Mouse (Mus musculus): ENCODE results near the gene Heatr1.
A peak's percentile ranks its signal among the peaks of the same experiment; 100 is the strongest.
"Not testable (repeated sequence)": the region's sequence is repeated elsewhere in the genome, so short reads cannot be mapped to it uniquely, and the experiment has no call there.

Gene Heatr1

DNA sequence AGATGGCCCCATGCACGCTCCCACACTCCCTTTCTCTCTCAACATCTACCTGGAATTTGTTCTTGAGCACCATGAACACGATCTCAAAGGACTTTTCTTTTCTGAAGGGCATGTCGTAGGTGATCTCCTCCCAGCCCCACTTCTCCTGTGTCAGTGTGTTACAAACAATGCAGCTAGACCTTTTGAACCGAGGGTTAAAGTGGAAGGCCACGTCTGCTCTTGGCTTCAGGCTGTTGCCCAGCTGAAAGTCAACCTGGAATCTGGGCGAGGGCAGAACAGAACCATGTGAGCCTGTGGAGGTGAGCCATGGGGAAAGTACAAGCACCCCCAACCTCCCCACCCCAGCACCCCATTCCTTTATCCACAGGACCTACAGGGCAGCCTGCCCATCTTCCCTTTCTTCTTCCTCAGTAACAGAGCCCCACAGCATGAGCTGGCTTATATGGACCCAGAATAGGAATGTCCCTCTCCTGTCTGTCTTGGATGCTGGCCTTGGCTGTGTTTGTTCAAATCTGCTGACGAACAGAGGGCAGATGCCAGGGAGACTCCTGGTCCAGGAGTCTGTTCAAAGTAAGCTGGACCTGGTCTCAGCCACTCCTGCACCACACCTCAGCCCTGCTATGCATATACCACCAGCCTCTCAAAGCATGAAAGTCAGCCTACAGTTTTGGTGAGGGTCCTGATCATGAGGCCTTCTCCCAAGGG, 60.0 kb downstream of the Heatr1 start:
- DNase-seq (ENCODE audit: low read depth, low spot score), result no peak

DNA sequence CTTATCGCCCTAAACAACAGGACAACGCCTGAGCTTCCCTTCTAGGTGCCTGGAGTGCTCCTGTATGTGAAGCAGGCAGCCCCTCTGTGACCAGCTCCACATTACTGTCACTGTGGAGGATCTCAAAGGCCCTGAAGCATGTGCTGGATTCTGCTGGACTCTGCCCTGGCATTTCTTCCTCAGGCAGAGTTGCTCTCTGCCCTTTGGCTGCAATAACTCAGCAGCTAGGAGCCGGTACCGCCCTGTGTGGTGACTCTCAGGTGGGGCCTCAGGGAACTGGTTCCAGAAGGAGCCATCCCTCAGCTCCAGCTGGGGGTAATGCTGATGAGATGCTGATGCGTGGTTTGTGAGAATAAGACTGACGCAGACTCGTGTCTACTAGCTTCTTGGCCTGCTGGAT, 61.9 kb downstream of the Heatr1 start:
- DNase-seq (ENCODE audit: low read depth, low spot score), result no peak

DNA sequence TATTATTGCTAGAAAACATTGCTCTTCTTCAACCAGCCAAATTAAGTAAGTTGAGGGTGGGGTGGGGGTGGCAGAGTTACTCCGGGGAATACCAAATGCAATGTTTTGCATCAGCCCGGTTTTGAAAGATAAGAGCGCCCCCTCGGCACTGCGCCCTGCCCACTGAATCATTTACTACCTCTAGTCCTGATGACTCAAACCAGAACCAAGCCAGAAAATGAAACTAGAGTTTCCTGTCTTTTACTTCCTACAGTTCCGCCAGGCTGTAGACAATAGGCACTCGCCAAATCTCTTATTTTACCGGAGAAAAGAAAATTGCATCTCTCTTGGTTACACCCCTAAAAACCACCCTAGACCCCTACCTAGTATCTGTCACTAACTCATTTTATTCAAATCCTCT, 65.6 kb downstream of the Heatr1 start:
- peak; percentile 85 for DNase-seq (ENCODE audit: low read depth, low spot score)

DNA sequence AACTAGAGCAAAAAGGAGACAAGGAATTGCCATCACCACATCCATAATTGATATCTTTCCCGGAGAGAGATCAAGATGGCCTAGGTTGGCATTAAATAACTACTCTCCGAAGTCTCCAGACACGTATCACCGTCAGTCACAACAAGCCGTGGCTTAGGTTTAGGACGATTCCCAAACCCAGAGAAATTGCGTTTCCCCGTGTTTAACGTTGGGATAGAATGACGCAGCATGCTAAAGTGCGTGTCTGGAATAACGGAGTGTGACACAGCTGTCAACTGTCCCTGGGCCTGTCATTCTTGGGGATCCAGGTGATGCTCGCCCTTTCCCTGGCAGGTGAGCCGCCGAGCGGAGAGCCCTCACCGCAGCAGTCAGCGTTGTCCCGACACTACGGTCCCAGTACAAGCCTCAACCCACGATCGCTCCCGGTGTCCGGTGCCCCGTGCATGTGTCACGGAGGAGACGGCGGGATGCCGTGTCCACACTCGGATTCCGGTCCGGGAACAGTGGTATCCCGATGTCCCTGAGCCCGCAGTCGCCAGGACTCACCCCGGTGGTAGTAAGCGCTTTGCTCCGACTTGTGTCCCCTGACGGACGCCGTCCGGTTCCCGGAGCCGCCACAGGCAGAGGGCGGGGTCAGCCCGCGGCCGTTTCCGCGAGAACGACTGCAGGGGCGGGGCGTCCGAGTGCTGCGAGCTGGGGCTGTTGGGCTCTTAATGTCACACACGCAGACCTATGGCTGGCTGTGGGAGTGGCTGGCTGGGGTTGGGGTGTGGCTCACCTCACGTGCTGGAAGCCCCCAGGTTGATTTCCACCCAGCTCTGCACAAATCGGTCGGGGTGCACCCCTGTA, 66.3 kb downstream of the Heatr1 start:
- peak; percentile 91 for DNase-seq (ENCODE audit: low read depth, low spot score)

DNA sequence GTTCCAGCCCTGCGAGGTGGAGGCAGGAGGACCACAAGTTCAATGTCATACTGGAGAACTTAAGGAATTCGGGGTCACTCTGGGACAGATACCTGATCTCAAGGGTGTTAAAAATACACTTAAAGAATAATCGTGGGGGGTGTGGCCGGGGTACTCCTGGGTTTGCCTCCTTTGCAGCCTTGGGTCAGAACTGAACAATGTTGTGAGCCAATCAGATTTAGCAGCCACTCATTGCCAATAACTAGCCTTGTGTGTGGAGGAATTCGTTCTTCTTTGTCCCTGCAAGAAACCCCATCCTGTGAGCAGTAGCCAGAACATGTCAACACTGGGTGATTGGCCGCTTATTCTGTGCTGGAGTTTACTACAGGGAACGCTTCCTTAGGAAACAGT, 66.9 kb downstream of the Heatr1 start:
- DNase-seq (ENCODE audit: low read depth, low spot score), result no peak

DNA sequence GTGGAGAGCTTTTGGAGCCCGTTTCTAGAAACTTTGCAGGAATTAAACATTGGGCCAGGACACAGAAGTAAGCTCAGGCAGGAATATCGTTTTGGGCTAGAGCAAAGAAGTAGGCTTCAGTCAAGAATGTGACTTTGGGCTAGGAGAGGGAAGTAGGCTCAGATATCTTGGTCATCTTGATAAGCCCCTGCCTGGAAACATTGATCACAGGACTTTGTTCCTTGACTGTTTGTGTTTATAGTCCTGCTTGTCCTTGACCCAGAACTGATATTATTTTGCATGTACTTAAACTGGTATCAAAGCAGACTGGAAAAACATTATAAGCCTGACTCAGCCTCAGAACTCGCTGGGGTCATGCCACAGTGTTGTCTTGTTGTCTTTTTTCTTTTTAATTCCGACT, 67.8 kb downstream of the Heatr1 start:
- no peak for DNase-seq (ENCODE audit: low read depth, low spot score)

DNA sequence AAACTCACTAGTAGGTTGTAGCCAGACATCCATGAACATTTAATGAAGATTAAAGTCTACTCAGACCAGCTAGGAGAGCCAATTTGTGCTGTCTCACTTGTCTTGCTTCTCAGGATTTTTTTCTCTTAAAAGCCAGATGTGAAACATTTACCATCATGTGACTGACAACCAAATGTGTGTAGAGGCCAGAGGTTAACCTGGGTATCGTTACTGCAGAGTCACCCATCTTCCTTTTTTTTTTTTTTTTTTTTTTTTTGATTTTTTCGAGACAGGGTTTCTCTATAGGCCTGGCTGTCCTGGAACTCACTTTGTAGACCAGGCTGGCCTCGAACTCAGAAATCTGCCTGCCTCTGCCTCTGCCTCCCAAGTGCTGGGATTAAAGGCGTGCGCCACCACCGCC, 69.3 kb downstream of the Heatr1 start:
- not testable (repeated sequence) for DNase-seq (ENCODE audit: low read depth, low spot score)

DNA sequence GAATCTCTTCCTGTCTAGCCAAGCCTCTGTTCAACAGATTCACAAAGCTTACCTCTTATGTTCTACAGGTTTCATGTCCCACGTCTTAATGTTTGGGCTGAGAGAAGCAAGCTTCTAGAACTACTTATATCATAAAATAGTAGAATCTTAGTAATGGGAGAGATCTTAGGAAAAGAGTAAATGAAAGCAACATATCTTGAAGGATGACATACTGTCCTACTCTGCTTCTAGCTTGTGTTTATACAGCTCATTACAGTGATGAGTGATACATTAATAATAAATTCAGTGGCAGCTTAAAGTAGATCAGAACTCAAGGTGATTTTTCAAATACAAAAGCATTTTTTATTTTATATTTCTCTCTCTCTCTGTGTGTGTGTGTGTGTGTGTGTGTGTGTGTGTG, 70.0 kb downstream of the Heatr1 start, which contains the start of gene Lgals8:
TSS of gene Lgals8 (minus strand) at position 101 of the 400 bp plus-strand sequence.
- DNase-seq (ENCODE audit: low read depth, low spot score), result no peak

DNA sequence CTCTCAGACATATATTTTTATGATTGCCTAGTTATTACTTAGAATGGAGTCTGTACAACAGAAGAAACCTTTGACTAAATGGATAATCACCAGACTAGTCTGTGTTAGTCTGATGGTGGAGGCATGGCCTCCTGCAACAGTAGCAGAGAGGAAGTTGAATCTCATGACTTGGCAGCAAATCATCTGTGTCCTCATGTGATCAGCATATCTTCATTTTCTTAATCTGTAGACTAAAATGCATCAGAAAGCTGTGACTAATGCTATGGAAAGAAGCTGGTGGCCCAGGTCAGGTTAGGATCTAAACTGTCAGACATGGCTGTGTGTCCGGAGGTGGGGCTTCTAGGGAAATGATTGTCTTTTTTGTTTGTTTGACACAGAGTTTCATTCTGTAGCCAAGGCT, 73.7 kb downstream of the Heatr1 start:
- no peak for DNase-seq (ENCODE audit: low read depth, low spot score)

DNA sequence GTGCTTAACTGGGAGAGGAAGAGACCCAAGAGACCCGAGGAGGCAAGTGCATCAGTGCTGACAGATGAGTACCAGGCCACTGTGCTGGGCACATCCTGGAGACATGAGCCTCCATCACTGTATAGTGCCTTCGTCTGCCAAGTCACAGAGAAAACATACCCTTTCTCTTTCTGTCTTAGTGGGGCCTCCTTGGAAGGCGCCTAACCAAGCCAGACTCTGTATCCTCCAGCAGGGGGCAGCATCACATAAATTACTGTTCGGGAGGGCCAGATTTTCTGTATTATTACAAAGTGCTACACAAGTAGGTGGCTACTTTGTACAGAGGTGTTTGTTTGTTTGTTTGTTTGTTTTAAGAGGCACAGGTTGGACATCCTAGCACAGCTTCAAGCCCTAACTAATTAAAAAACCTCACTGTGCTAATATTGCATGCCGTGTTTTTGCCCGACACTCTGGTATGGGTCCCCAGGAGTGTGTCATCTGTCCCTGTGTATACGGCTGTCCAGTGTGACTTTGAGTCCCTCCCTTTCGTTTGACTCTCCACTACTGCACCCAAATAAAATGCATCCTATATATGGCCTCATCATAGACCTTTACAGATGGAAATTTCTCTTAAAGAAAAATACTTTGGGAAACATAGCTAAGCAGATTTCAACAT, 79.0 kb downstream of the Heatr1 start:
- peak; percentile 76 for DNase-seq (ENCODE audit: low read depth, low spot score)

DNA sequence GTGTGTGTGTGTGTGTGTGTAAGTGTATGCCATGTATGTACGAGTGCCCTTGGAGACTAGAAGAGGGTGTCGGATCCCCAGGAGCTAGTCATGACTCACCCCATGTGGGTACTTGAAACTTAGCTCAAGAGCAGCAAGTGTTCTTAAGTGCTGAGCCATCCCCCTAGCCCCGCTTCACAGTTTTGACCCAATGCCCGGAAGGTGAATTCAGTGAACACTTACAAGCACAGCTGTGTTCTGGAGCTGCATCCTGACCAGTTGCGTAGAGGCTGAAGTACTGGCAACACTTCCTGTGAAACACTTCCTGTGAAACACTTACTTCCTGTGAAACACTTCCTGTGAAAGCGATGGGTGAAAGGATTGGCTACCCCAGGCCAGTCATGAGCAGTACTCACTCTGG, 80.4 kb downstream of the Heatr1 start:
- no peak for DNase-seq (ENCODE audit: low read depth, low spot score)

DNA sequence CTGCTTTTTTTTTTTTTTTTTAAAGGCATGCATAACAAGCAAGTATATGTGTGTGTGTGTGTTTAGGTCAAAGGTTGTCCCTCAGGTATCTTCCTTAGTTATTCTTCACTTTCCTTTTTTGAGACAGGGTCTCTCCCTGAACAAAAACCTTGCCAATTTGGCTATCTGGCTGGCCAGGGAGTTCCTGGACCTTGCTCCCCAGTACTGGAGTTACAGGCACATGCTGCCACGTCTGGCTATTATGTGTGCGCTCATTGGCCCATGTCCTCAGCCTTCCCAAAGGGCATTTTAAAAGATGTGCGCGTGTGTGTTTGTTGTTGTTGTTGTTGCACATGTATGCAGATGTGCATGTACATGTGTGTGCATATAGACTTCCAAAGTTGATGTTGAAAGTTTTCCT, 82.1 kb downstream of the Heatr1 start:
- DNase-seq (ENCODE audit: low read depth, low spot score), result no peak

DNA sequence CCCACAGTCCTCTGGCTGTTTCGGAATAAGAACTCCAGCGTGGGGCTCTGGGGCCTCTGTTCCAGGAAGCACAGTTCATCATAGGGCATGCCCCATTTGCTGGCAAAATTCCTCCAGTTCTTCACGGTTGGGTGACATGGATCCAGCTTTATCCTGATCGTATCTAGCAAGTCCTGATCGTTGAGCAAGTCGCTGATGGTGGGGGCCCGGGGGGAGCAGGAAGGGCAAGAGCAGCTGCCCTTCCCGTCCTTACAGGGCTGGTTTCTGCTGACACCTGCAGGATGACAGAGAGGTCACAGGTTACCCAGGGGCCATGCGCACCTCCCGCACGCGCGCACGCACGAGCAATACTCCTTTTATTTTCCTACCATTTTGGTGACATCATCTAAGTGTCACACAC, 83.5 kb downstream of the Heatr1 start:
- DNase-seq (ENCODE audit: low read depth, low spot score), result no peak

DNA sequence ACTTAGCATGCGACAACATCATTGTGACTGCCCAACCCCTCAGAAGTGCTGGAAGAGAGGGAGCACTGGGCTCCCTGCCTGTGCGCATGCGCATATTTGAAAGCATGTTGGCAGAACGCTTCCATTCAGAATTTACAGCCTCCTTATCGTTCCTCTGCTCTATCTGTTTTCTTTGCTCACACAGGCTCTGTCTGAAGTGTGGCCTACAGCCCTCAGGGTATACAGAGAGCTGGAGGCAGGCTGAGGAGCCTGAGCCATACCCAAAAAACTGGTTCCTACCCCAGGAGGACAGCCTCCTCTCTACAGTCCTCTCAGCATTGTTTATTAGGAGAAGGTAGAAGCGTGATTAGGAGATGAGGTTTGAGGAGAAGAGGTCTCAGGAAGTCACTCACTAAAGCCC, 85.0 kb downstream of the Heatr1 start:
- no peak for DNase-seq (ENCODE audit: low read depth, low spot score)

DNA sequence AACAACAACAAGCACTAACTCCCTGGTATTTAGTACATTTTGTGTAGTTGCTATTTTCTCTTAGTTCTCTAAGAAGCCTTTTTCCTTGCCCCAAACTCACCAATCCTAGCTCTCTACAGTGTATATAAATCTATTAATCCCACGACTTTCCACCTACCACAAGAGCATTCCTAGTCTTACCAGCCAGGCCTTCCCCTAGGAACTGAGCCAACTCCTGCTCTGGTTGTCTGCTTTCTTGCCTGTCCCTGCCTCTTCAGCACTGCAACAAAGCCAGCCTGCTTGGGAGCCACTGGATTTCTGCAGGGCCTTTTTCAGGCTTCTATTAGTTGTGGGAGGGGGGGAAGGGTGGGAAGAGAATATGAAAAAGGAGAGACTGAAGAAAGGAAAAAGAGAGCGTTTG, 90.4 kb downstream of the Heatr1 start:
- DNase-seq (ENCODE audit: low read depth, low spot score), result no peak

DNA sequence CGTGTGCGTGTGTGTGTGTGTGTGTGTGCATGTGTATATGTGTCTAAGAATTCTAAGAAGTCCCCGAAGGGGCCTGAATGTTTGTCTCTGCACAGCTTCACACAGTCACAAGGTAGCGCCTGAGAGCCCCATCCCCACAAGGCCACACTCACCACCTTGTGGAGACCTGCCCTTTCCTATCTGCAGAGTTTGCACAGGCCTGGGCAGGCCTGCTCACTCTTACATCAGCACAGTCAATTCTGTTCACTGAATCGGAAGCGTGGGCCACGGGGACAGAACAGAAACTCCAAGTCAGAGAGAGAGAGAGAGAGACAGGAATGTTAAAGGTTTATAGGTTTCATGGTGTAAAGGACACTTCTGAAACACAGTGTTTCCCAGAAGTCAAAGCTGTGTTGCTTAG, 90.8 kb downstream of the Heatr1 start:
- no peak for DNase-seq (ENCODE audit: low read depth, low spot score)

Measured in CD4-positive helper T cell, adult 2 months (primary cell).